Mouse (Mus musculus): ENCODE measurements around the gene Arl2.
A peak's percentile ranks its signal among the peaks of the same experiment; 100 is the strongest.

GRCm38 (mm10) chr19:6084478-6085248 is 56.7 kb downstream of the Arl2 start, which contains the start of the genes Zfpl1 and Cdca5:
- TF ChIP-seq CTCF (IDR thresholded peaks at IDR 0.05; ENCODE audit: low read depth, low read length) (no peak), POLR2A (IDR thresholded peaks at IDR 0.05; ENCODE audit: insufficient read depth, low read length) (peak; percentile 46)

Measured in ES-Bruce4 (cell line).